Mouse (Mus musculus) granulocyte monocyte progenitor cell, adult 5-6 weeks (primary cell): ENCODE measurements at regions not wholly inside any gene's neighbourhood (a gene's known extent, or its start where the extent isn't known, plus 50 kb on each side); places are given as distances from the start of the nearest gene placed in this dataset.

ENCODE experiments used
- ATAC-seq: replicated peaks from 2 replicates; pipeline ENCODE4 v1.8.0; 2016; ENCODE audit warnings: mild to moderate bottlenecking, moderate TSS enrichment, inconsistent platforms; ENCODE audit not compliant: poor library complexity, severe bottlenecking

DNA sequence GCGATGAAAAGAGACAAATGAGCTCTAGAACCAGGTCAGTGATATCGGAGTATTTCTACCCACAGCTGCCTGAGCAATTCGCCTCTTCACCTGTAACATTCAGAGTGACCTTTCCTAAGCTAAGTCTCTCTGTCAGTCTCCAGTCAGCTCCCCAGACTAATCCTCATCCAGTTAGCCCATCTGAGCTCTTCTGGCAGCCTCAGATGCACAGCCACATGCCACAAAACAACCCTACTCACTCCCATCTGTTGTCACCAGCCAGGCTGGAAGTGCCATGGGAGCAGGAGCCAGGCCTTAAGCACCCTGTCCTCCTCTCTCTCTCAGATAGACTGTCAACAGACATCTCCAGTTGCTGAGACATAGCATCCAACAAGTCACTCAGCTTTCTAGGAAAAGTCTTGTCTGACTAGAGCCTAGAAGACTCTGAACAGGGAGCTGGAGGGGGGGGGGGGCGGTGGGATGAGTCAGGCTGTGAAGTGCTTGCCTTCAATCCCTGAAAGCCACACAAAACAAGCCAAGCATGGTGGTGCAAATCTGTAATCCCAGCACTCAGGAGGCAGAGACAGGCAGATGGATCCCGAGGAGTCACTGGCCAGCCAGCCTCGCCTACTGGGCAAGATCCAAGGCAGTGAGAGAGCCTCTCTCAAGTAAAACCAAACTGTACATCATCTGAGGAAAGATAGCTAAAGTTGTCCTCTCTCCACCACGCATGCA is 225.6 kb downstream of the Mycn start:
- ATAC-seq = no peak

GRCm38 (mm10) chr12:12715528-12715927 is 226.2 kb downstream of the Mycn start:
- ATAC-seq = no peak

DNA sequence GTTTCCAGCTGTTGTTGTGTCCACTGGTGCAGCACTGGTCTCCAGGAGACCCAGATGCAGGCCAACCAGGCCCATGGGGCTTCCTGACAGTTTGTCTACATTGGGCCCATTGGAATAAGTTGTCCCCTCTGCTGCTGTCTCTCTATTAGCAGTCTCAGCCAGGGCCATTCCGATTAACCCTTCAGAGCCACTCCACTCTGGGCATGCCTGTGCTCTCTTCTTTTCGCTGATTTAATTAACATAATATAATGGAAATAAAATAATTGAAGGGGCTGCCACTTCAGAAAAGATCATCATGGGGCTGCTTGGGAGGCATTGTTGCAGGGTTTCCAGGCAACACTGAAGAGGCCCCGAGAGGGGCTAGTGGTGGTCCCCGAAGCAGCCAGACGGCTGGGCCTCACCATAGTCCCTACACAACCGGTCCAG is 231.5 kb downstream of the Mycn start:
- no peak for ATAC-seq

DNA sequence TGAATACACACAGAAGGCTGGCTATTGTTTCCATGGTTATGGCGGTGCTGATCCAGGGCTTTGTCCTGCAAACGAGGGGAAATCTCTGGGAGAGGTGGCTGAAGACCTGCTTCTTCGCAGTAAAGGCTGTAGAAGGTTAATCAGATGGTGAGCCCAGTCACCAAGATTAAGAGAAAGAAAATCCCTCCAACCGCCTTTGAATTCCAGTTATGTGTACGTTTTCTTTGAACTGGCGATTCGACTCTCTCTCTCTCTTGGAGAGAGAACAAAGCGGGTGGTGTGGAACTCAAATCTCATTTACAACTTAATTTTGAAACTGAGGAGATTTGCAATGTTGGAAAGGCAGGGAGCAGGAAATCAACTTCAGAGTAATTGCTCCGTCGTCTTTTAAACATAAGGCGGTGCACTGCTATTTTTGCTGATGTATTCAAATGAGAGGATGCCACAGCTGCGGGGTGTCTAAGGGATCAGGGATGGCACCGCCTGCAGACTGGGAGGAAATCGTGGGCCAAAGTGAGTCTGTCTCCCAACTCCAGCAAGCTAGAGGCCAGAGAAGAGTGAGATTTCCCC is 232.7 kb downstream of the Mycn start:
- ATAC-seq = no peak

DNA sequence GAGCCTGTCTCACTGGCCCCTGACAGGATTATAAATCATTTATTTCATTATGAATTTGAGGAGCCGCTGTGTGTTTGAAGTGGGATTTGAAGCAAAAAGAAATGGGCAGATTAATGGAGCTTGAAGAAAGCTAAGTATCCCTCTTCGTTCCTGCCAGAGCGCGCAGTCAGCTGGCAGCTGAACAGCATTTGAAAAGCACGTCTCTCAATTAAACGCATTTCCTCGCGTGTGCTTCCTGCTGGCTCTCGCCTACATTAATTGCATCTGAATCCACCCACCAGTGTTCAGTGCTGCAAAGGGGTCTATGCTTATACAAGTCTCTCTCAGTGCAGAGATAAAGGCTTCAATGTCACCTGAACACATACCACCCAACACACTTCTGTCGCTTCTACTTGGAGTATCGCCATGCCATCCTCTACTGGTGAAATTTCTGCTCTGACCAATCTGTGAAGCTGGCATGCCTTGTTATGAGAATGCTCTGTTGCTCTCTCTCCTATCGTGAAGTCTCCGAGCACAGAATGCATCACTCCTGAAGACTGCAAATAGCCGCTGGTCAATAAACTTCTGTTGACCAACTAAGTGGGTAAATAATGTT is 235.3 kb downstream of the Mycn start:
- no peak for ATAC-seq

DNA sequence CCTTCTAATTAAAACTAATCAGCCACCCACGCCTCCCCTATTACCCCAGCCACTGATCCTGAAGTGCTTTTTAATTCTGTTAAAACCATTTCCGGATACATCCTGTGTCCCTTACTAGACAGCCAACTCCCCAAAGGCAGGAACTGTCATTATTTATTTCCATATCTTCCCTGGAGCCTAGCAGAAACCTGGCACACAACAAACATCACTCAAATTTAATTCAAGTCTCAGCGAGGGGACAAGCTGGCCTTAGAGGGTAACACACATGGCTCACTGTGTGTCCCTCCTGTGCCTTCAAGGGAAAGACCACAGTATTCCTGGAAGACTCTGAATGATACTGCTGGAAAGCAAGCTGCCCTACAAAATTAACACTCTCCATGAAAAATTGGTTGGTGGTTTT is 240.0 kb downstream of the Mycn start:
- ATAC-seq = no peak

- ATAC-seq = no peak
Observed at GRCm38 (mm10) chr12:12701060-12701667, 240.6 kb downstream of the Mycn start.

- no peak for ATAC-seq
Observed at GRCm38 (mm10) chr12:12693838-12694777, 247.6 kb downstream of the Mycn start.

DNA sequence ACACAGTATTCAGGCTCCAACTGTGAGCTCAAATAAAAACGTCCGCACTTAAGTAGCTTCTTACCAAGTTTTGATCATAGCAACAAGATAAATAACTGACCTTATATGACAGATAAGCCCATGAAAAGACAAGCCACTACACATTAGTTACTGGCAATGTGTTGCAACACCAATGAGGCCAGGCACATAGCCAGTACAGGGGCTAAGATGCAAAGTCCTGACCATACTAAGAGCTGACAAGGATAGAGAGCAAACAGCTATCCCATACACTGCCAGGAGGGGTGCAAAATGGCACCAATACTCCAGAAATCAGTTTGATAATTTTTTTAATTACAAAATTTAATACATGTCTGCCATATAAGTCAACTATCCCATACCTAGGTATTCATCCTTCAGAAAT is 254.3 kb downstream of the Mycn start:
- ATAC-seq = no peak

- no peak for ATAC-seq
Observed at GRCm38 (mm10) chr12:12685217-12685522, 256.5 kb downstream of the Mycn start.

DNA sequence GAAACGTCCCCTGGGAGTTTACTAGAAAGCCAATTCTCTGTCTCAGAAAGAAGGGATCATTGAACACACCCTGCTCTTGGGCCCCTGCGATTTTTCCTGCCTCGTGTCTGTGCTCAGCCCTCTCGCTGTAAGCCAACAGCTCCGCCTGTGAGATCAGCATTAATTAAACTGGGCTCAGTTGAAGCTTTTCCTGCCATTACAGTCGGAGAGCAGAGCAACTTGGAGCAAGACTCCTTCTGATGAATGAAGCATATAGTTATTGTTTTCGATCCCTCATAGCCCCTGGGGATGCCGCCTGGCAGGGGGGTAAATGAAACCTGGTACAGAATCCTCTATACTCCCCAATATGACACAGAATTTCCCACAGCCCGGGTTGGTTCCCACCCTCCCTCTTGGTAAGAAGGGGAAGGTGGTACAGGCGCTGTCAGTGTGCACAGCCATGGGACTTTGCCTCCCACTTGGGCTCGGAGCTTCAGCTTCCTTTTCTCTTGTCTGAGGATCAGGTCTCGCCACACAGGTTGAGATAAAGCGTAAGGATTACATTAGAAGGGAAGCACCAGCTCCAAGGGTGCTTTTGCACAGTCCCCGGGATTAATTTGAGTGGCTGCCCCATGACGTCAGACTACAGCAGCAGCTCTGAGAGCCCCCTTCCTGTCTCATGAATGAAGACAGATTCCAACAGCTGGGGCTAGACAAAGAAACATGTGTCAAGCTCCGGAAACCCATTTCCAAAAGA is 257.1 kb downstream of the Mycn start:
- no peak for ATAC-seq

DNA sequence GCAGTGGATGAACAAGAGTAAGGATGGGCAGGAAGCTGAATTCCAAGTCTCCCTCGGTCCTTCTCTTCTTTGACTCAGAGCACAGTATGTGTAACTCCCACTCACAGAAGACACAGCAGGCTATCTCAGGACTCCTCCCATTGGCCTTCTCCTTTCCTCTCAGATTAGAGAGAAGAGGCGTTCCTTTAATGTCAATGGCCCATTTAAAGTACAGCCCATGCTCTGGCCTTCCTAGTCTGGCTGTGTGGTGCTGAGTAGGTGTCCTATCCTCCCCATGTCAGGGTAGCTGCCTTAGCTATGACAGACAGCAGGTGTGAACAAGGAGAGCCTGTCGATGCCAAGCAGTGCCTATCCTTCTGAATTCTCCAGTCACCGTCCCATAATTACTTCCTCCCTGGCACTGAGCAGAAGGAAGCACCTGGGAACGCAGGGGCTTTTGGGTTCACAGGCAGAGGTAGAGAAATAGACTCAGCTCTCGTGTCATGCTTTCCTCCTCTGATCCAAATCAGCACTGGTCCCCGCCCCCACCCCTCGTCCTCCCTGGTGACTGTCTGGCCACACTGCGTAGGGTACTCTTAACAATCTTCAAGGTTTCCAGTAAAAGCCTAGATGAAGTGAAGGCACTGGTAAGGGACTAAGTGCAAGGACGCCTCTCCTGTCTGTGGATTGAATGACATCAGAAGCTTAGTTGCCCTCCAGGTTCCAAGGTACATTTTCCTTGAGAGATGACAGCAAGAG is 257.8 kb downstream of the Mycn start:
- no peak; the same call in 1 of the 2 replicates for ATAC-seq

GRCm38 (mm10) chr12:12681101-12681500 is 260.6 kb downstream of the Mycn start:
- no peak for ATAC-seq

GRCm38 (mm10) chr12:12680371-12680921 is 261.3 kb downstream of the Mycn start:
- no peak for ATAC-seq

DNA sequence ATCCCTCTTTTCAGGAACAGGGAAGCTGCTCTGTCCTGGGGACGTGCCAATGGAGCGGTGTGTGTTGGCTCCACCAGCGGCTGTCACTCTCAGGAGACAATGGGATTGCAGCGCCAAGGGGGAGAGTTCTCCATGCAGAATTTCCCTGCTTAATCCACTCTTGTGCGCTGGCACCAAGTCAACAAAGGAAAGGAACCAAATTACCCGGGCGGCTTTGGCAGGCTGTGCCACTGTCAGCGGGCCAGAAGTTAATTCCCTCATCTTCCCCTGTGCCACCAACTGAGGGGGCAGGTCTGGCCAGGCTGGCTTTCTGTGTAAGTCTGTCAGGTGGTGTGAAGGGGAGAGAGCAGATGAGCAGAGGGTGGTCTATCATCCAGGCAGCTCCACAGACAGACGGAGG is 265.0 kb downstream of the Mycn start:
- ATAC-seq = no peak

- no peak for ATAC-seq
Observed at GRCm38 (mm10) chr12:12669931-12670330, 271.8 kb downstream of the Mycn start.

- ATAC-seq = no peak
Observed at GRCm38 (mm10) chr12:12668919-12669318, 272.8 kb downstream of the Mycn start.

- no peak for ATAC-seq
Observed at GRCm38 (mm10) chr12:12655611-12656010, 286.1 kb downstream of the Mycn start.

DNA sequence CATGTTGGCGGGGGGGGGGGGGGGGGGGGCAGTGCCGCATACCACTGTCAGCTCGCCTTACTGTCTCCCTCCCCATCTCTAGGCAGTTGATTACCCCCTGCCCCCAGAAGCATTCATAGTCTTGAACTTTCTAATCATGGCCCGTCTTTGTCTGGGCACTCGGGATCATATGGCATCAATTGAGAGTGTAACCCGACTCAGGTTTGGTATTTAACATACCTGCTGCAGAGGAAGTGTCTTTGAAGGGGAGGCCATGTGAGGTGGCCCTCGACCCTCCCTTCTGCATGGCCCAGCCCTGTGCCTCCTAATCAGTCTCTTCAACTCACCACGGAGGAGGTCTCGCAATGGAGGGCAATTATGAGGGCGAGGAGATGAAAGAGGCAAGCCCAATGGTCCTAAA is 286.5 kb downstream of the Mycn start:
- ATAC-seq = no peak
